Mouse (Mus musculus) ES-Bruce4 (cell line): Measurements from ENCODE around the gene Ankrd2. TPM values are rescaled to one million over a fixed set of nuclear protein-coding genes. Genes with fewer than 3 reads are reported as not detected.
"Not testable (repeated sequence)": the region's sequence is repeated elsewhere in the genome, so short reads cannot be mapped to it uniquely, and the experiment has no call there.

Source experiments
- H3K27ac ChIP-seq: 2 replicates; pipeline ENCODE4 v1.5.1; 2012; ENCODE audit warnings: low read length, inconsistent platforms; ENCODE audit not compliant: insufficient read depth
- H3K27me3 ChIP-seq: 2 replicates; pipeline ENCODE4 v1.6.1; 2012; ENCODE audit warnings: mild to moderate bottlenecking, low read length, inconsistent platforms; ENCODE audit not compliant: control insufficient read depth, poor library complexity, insufficient read depth, severe bottlenecking
- H3K36me3 ChIP-seq: 2 replicates; pipeline ENCODE4 v1.6.1; 2012; ENCODE audit warnings: inconsistent platforms, mild to moderate bottlenecking, low read length, moderate library complexity; ENCODE audit not compliant: control insufficient read depth, poor library complexity, insufficient read depth, severe bottlenecking
- H3K4me1 ChIP-seq: one replicate; pipeline ENCODE4 v1.8.1; 2011; ENCODE audit warnings: low read length; ENCODE audit not compliant: control insufficient read depth, insufficient read depth
- H3K4me3 ChIP-seq: 2 replicates; pipeline ENCODE4 v1.5.1; 2011; ENCODE audit warnings: low read depth, mild to moderate bottlenecking, low read length
- H3K9ac ChIP-seq: 2 replicates; pipeline ENCODE4 v1.6.1; 2012; ENCODE audit warnings: low read depth, mild to moderate bottlenecking, inconsistent platforms; ENCODE audit not compliant: poor library complexity, severe bottlenecking
- H3K9me3 ChIP-seq: replicated peaks from 2 replicates; pipeline ENCODE4 v1.6.1; 2012; ENCODE audit warnings: mild to moderate bottlenecking, low read length, inconsistent platforms; ENCODE audit not compliant: control insufficient read depth, poor library complexity, insufficient read depth, severe bottlenecking
- CTCF ChIP-seq: IDR thresholded peaks from one replicate; pipeline ENCODE4 v1.8.1; 2011; ENCODE audit warnings: low read depth, low read length
- EP300 ChIP-seq: IDR thresholded peaks from 2 replicates; pipeline ENCODE4 v1.6.1; 2011; ENCODE audit warnings: low read depth, low read length; ENCODE audit not compliant: insufficient read depth
- POLR2A ChIP-seq: IDR thresholded peaks from one replicate; pipeline ENCODE4 v1.8.1; 2011; ENCODE audit warnings: low read length; ENCODE audit not compliant: insufficient read depth
- polyA plus RNA-seq: library from polyadenylated mRNA; stranded (reverse); fragments of >200 nt; gene quantifications from 2 replicates; pipeline ENCODE4 v1.2.4, GENCODE M21; 2011; ENCODE audit warnings: low read depth; ENCODE audit not compliant: missing spikeins, insufficient read depth, insufficient read length

Gene Ankrd2
- polyA plus RNA-seq, 1 experiment = not detected

GRCm38 (mm10) chr19:42078566-42078965 is 42.8 kb downstream of the Ankrd2 start:
- H3K4me1 ChIP-seq = no peaks in the 10 kb centered on the region
- no peak overlapping the region for H3K9ac ChIP-seq
- H3K27ac ChIP-seq = no peak overlapping the region
- no peaks in the 10 kb centered on the region for H3K9me3 ChIP-seq
- no peaks in the 10 kb centered on the region for H3K36me3 ChIP-seq
- H3K27me3 ChIP-seq = no peaks in the 10 kb centered on the region
- TF ChIP-seq CTCF (no peak), EP300 (no peak), POLR2A (no peak)
- no peak overlapping the region for H3K4me3 ChIP-seq

GRCm38 (mm10) chr19:42079006-42079405 is 43.2 kb downstream of the Ankrd2 start:
- no peaks in the 10 kb centered on the region for H3K4me1 ChIP-seq
- no peak overlapping the region for H3K4me3 ChIP-seq
- H3K27ac ChIP-seq = no peak overlapping the region
- TF ChIP-seq POLR2A = no peak
- no peak for TF ChIP-seq EP300
- TF ChIP-seq CTCF = no peak
- no peaks in the 10 kb centered on the region for H3K9me3 ChIP-seq
- H3K27me3 ChIP-seq = no peaks in the 10 kb centered on the region
- no peak overlapping the region for H3K9ac ChIP-seq
- H3K36me3 ChIP-seq = no peaks in the 10 kb centered on the region

- H3K4me1 ChIP-seq = no peaks in the 10 kb centered on the region
- no peak overlapping the region for H3K9ac ChIP-seq
- H3K4me3 ChIP-seq = no peak overlapping the region
- H3K36me3 ChIP-seq = no peaks in the 10 kb centered on the region
- no peaks in the 10 kb centered on the region for H3K9me3 ChIP-seq
- no peaks in the 10 kb centered on the region for H3K27me3 ChIP-seq
- H3K27ac ChIP-seq = no peak overlapping the region
- TF ChIP-seq POLR2A = no peak
- TF ChIP-seq CTCF = no peak
- TF ChIP-seq EP300 = no peak
Observed at GRCm38 (mm10) chr19:42079950-42080349, 44.1 kb downstream of the Ankrd2 start.

GRCm38 (mm10) chr19:42080469-42080868 is 44.7 kb downstream of the Ankrd2 start:
- TF ChIP-seq POLR2A (no peak), CTCF (no peak), EP300 (no peak)
- Histone ChIP-seq H3K4me3 (no peak overlapping the region), H3K4me1 (no peaks in the 10 kb centered on the region), H3K9ac (no peak overlapping the region), H3K27me3 (no peaks in the 10 kb centered on the region), H3K9me3 (no peaks in the 10 kb centered on the region), H3K36me3 (no peaks in the 10 kb centered on the region), H3K27ac (no peak overlapping the region)

GRCm38 (mm10) chr19:42081613-42082012 is 45.8 kb downstream of the Ankrd2 start:
- H3K4me3 ChIP-seq, H3K9ac ChIP-seq, H3K27me3 ChIP-seq, H3K9me3 ChIP-seq, H3K36me3 ChIP-seq, H3K4me1 ChIP-seq, H3K27ac ChIP-seq: not testable (repeated sequence)

GRCm38 (mm10) chr19:42085690-42086089 is 49.9 kb downstream of the Ankrd2 start:
- Histone ChIP-seq H3K36me3 (no peaks in the 10 kb centered on the region), H3K9me3 (no peaks in the 10 kb centered on the region), H3K27me3 (no peaks in the 10 kb centered on the region), H3K9ac (peak overlapping the region; percentile 39), H3K4me3 (peak overlapping the region; percentile 94), H3K27ac (no peak overlapping the region), H3K4me1 (no peaks in the 10 kb centered on the region)
- TF ChIP-seq POLR2A (no peak), EP300 (no peak), CTCF (no peak)

GRCm38 (mm10) chr19:42086166-42086565 is 50.4 kb downstream of the Ankrd2 start, which contains the start of gene Morn4:
Gene Morn4, minus strand, starts transcription at chr19:42086357.
- Histone ChIP-seq H3K4me3 (peak within 1 kb of the TSS; percentile 94), H3K4me1 (no peaks in the 10 kb centered on the region), H3K36me3 (no peaks in the 10 kb centered on the region), H3K27me3 (no peaks in the 10 kb centered on the region), H3K27ac (no peak within 1 kb of the TSS), H3K9me3 (no peaks in the 10 kb centered on the region), H3K9ac (peak within 1 kb of the TSS; percentile 39)
- TF ChIP-seq CTCF = no peak
- 0 out of 2 replicates have a peak, but pooled peaks have one; percentile 51 for TF ChIP-seq EP300
- peak; percentile 64 for TF ChIP-seq POLR2A
